Mouse (Mus musculus) 3T3-L1 (cell line): ENCODE data around the gene Olfr389.

Source experiments
- DNase-seq: peaks from one replicate; pipeline ENCODE4 v3.0.0-alpha.2; 2015; ENCODE audit warnings: low read depth, low spot score

Olfr389 gene

GRCm38 (mm10) chr11:73780613-73781012 lies at the start of gene Olfr389:
Gene Olfr389, minus strand, starts transcription at chr11:73780713.
- DNase-seq = no peak

GRCm38 (mm10) chr11:73816949-73817348 lies 36.4 kb upstream of the Olfr389 start, which contains the start of gene Olfr392:
Gene Olfr392, minus strand, starts transcription at chr11:73817049.
- DNase-seq = no peak

- DNase-seq = no peak
Measured at GRCm38 (mm10) chr11:73802952-73803351, 22.4 kb upstream of the Olfr389 start, which contains the start of gene Olfr391-ps. Gene Olfr391-ps, minus strand, starts transcription at chr11:73803052.

- no peak for DNase-seq
Measured at GRCm38 (mm10) chr11:73782664-73783063, 2.2 kb upstream of the Olfr389 start, which contains the start of gene Olfr390. Gene Olfr390, plus strand, starts transcription at chr11:73782964.

- DNase-seq = no peak
Measured at GRCm38 (mm10) chr11:73759115-73759514, 21.4 kb downstream of the Olfr389 start.
